Mouse (Mus musculus) gastrocnemius, adult 18-20 months (tissue): ENCODE measurements around the gene Tanc1. TPM values are rescaled to one million over a fixed set of nuclear protein-coding genes. Genes with fewer than 3 reads are reported as not detected.

Experiments
- DNase-seq: peaks from one replicate; pipeline ENCODE4 v3.0.0; 2021; ENCODE audit warnings: low spot score
- total RNA-seq, 2 experiments: library from RNA; stranded (reverse); gene quantifications; 2 replicates each; pipeline ENCODE4 v1.2.3; 2021

Gene Tanc1
- total RNA-seq, 2 experiments from 2014 or later = 4.8 to 6.6 TPM

DNA sequence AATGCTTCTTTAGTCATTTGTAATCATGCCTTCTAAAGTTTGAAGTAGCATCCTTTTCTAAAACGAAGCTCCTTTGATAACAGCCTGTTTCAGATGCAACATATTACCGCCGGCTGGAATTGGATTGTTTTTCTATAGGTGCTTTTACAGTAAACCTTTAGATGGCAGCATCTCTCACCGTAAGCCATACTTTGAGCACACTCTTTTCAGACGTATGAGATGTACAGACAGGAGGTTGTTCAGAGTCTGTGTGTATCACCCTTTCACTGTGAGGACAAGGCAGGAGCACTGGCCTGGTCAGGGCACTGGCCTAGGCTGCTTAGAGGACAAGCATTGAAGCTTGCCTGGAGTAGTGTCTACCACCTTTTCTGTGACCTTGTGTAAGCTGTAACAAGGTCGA is 145.2 kb downstream of the Tanc1 start:
- no peak for DNase-seq

DNA sequence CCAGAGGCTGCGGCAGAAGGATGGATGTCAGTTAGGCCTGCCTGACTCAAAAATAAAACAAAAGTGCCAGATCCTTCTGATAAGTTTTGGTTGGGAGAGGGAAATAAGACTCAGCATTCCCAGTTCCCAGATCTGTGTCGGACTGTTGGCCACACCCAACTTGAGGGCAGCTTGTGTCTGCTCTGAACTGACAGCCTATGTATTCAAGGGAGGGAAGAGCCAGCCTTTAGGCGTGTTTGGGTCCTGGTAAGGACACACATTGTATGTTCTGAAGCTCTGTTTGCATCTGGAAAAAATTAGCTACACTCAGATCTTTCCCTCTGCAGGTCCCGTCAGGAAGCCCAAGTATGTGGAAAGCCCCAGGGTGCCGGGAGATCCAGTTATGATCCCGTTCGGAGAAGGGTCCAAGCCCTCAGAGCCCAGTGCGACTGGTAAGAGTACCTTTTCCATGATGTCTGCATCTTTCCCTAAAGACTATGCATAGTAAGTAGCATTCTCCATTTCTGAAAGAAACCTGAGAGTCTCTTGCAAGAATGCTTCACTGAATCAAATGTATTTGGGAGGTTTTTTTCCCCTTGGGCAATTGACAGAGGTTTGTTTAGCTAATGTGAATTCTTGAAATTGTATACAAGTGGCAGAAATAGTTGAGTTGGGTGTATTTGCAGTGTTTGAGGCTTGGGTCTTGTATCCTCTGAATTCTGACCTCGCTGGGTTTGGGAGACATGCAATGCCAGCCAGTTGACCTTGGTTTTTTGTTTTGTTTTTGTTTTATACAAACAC is 146.5 kb downstream of the Tanc1 start:
- DNase-seq = no peak

- DNase-seq = no peak
Measured at GRCm38 (mm10) chr2:59760731-59761130, 148.9 kb downstream of the Tanc1 start.

DNA sequence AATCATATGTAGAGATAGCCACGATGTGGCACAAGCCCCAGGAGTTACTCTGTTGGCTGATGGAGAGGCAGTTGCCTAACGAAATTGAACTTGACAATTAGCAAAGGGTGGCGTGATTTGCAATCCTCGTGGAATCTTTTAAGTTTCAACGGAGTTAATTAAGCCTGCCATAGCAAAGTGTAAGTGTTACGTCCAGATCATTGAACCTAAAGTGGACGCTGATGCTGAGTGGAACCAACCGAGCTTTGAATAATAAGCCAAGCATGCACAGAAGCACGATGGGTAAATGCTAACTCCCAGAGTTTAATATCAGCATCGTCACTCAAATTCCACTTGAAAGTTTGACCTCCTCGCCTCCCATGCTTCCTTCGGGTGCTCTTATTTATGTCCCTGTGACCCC is 149.3 kb downstream of the Tanc1 start:
- no peak for DNase-seq

GRCm38 (mm10) chr2:59762277-59762676 is 150.4 kb downstream of the Tanc1 start:
- no peak for DNase-seq

DNA sequence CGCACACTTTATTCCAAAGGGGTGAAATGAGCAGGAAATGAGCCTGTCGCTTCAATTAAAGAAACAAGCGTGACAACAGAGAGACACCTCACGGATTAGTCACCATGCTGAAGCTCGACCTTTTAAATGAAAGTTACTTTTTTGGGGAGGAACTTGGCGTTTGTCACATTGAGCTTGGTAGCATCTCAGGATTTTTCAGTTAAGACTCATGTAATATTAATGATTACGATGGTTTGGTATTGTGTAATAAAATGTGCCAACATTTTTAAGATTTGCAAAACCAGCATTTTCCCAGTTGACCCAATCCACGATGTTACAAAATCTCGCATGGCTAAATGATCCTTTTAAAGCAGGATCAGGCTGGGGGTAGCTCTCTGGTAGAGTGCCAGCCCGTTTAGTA is 153.8 kb downstream of the Tanc1 start:
- DNase-seq = no peak

GRCm38 (mm10) chr2:59767893-59768292 is 156.1 kb downstream of the Tanc1 start:
- no peak for DNase-seq

GRCm38 (mm10) chr2:59768661-59769384 is 157.0 kb downstream of the Tanc1 start:
- DNase-seq = peak; percentile 76

GRCm38 (mm10) chr2:59769385-59769735 is 157.5 kb downstream of the Tanc1 start:
- DNase-seq = no peak

GRCm38 (mm10) chr2:59771708-59772107 is 159.9 kb downstream of the Tanc1 start:
- no peak for DNase-seq

DNA sequence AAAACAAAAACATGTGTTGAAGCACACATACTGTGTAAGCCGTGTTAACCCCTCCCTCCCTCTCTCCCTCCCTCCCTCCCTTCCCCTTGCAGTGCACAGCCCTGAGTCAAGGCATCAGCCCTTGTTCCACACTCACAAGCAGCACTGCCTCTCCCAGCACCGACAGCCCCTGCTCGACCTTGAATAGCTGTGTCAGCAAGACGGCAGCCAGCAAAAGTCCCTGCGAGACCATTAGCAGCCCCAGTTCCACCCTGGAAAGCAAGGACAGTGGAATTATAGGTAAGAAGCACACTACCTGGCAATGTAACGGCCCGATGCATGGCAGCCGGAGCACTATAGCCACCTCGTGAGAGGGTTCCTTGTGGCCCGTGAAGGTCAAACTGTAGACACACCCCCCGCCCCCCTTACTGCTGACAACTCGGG is 160.4 kb downstream of the Tanc1 start:
- DNase-seq = no peak

GRCm38 (mm10) chr2:59774374-59774773 is 162.5 kb downstream of the Tanc1 start:
- no peak for DNase-seq

GRCm38 (mm10) chr2:59775148-59775547 is 163.3 kb downstream of the Tanc1 start:
- DNase-seq = no peak

DNA sequence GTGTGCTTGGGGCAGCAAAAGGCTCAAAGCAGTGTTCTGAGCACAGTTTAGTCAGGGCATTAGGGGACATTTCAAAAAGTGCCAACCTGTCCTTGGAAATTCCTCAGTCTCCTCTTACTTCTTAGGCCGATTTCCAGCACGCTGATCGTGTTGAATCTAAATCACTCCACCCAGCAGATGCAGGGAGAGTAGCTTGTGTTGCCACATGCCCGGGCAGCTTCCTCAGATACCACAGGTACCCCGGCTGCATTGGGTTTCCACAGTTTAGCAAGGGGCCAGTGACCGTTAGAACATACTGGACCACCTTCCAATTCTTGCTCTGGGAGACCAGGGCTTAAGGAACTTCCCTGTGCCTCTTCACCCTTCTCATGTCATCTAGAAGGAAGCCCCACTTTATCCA is 164.0 kb downstream of the Tanc1 start:
- DNase-seq = peak; percentile 41

DNA sequence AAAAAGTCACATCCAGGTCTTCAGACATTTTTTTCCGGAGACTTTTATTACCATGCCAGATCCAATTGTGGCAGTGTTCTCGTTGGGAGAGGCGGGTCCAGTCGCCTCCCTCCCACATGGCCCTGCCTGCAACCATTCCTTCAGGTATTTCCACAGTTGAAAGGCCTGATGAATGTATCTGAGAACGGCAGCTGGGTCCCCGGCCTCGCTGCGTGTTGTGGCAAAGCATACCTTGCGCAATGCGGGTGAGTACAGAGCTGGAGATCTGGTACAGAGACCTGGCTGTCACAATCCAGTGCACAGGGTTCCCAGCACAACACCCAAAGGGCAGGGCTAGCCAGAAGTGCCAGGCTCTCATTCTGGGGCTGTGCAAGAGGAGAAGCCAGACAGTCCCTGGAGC is 167.5 kb downstream of the Tanc1 start:
- no peak for DNase-seq

DNA sequence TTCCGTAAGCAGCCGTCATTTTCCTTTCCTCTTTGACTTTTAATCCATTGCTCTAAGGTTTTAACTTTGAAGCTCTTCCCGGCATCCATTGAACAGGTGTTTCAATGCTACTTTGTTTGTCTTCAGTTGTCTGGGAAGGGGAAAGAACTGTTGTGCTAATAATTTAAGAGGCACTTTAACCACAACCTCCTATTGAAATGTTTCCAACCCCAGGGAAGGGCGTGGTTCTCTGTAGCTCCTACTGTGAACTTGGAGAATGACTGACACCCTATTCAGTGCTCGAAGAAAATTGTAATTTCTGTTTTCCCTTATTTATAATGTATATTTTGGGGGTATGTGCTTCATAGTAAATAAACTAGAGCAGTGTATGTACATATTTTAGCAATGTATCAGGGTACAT is 168.4 kb downstream of the Tanc1 start:
- no peak for DNase-seq

GRCm38 (mm10) chr2:59783055-59783831 is 171.4 kb downstream of the Tanc1 start:
- no peak for DNase-seq

DNA sequence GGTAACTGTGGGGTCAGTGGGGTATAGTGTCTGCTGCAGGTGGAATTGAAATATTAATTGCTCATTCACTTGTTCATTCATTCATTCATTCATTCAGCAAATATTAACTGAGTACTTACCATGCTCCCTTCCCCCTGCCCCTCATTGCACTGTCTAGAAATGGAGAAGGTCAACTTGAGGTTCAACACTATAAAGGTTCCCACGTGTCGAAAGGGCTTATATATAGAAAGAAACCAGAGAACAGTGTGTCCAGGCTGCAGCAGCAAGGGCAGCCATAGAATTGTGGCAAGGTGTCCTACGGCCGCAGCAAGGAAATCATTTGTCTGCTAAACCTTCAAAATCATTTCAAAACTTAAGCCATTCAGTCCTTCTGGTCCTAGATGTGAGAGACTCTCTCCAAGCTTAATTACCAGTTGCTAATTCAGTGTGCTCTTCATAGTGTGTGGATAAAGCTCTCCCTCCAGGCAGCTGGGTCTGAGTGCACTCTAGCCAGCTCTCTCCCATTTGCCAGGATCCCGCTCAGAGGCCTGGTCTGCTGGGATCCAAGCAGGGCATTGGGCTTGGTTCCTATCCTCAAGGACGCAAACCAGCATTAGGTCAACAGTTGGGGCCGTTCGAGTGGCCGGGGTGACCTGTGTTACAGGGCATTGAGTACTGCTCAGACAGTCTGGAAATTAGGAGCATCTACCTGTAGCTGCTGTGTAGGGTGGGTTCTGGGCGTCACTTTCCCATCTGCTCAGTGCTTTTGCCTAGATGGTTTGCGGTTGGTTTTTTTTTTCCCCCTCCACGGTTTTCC is 172.2 kb downstream of the Tanc1 start:
- no peak for DNase-seq

DNA sequence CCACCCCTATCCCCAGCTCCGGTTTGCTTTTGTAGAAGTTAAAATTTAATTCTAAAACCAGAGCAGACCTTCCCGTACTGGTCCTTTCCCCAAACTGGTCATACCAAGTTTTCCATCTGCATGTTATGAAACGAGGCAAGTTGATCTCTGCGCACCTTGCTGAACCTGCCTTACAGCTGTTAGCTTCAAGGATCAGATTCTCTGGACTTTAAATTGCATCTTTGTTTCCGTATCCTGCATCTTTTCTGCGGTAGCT is 172.7 kb downstream of the Tanc1 start:
- DNase-seq = no peak

GRCm38 (mm10) chr2:59785597-59785996 is 173.8 kb downstream of the Tanc1 start:
- no peak for DNase-seq

GRCm38 (mm10) chr2:59788704-59789500 is 177.1 kb downstream of the Tanc1 start:
- DNase-seq = no peak
